Mouse (Mus musculus) erythroblast, embryonic 14.5 days (primary cell): Measurements from ENCODE around the gene Commd8.

Experiments used
- GATA1 ChIP-seq: IDR thresholded peaks from 2 replicates; pipeline ENCODE4 v1.6.1; 2012; ENCODE audit warnings: low read length, inconsistent platforms, mixed read lengths
- TAL1 ChIP-seq: IDR thresholded peaks from 3 replicates; pipeline ENCODE4 v1.6.1; 2012; ENCODE audit warnings: low read length, inconsistent platforms, mixed read lengths

DNA sequence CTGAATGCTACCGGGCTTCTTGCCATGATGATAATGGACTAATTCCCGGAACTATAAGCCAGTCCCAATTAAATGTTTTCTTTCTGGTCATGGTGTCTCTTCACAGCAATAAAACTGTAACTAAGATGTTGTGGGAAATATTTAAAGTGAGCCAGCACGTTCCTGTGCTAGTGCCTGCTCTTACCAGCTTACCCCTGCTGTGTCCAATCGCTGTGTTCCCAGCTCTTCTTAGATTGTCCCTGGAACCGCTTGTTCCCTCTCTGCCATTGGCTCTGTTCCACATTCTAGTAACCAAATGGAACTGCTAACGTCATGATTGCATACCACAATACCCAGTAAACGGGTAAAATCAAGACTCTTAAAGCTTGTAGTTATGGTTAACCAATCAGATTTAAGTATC, 23.2 kb upstream of the Commd8 start:
- no peak for TF ChIP-seq TAL1
- TF ChIP-seq GATA1 = no peak
